Mouse (Mus musculus) splenic B cell, adult 2 months (primary cell): ENCODE results near the gene Agps.

Source experiments
- DNase-seq: peaks from one replicate; pipeline ENCODE4 v3.0.0-alpha.2; 2011; ENCODE audit warnings: low read depth, low spot score
- H3K27me3 ChIP-seq: 2 replicates; pipeline ENCODE4 v1.6.1; 2012; ENCODE audit warnings: mild to moderate bottlenecking, low read length, moderate library complexity, mixed read lengths; ENCODE audit not compliant: control insufficient read depth, poor library complexity, insufficient read depth, severe bottlenecking
- H3K36me3 ChIP-seq: 2 replicates; pipeline ENCODE4 v1.6.1; 2012; ENCODE audit warnings: mild to moderate bottlenecking, low read length, moderate library complexity, mixed read lengths; ENCODE audit not compliant: control insufficient read depth, poor library complexity, insufficient read depth, severe bottlenecking

Gene Agps

DNA sequence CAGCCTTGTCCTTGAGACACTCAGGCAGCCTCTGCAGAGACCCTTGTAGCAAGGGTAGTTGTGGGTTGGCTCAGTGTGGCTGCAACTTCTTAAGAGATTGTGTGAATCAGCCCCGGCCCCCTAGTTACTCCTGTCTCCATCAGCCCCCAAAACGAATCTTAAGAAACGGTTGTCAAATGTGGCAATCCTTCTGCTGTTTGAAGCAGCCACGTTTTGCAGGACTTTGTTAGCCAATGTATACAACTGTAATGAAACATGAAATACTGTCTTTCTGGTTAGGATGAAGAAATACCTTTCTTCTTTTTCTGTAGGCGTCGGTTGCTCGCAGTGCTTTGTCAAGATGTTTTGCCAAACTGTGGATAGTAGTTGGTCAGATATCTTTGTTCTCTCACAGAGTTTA, 13.3 kb upstream of the Agps start:
- Histone ChIP-seq H3K27me3 (no peaks in the 10 kb centered on the region), H3K36me3 (no peaks in the 10 kb centered on the region)
- no peak for DNase-seq

DNA sequence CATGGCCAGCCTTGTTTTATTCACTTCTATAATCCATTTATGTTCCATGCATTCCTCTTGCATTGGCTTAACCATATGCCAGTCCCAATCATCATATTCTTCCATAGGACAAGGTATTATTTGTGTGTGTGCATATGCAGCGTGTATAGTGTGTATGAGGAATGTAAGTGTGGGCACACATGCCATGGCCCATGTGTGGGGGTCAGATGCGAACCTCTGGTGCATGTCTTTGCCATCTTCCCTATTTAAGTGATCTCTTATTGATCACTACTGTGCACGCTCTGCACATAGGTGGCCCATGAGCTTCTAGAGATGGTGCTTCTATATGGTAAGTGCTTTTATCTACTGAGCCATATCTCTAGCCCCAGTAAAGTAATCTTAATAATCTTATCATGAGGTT, 12.2 kb upstream of the Agps start:
- H3K27me3 ChIP-seq = no peaks in the 10 kb centered on the region
- H3K36me3 ChIP-seq = no peaks in the 10 kb centered on the region
- DNase-seq = no peak

GRCm38 (mm10) chr2:75821971-75822751, 9.8 kb upstream of the Agps start:
- H3K36me3 ChIP-seq = no peaks in the 10 kb centered on the region
- no peaks in the 10 kb centered on the region for H3K27me3 ChIP-seq
- no peak for DNase-seq

DNA sequence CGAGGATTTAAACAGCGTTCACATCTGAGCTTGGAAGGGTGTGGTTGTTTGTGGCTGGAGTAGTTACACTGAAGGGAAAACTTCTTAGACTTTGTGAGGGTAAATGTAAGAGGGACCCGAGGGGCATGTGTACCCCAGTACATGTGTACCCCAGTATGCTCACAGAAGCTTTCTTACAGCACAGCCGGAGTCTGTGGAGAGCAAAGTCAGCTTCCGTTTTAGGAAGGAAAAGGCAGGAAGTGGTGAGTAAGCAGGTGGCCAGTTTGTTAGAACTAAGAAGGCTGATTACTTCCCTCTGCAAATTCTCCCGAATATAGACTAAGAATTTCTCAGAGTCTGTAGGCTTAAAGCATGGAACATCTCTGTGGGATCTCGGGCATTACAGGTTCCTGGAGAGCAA, 8.2 kb upstream of the Agps start:
- DNase-seq = peak; percentile 35
- Histone ChIP-seq H3K36me3 (no peaks in the 10 kb centered on the region), H3K27me3 (no peaks in the 10 kb centered on the region)

GRCm38 (mm10) chr2:75824144-75824543, 7.8 kb upstream of the Agps start:
- H3K36me3 ChIP-seq = no peaks in the 10 kb centered on the region
- H3K27me3 ChIP-seq = no peaks in the 10 kb centered on the region
- no peak for DNase-seq

DNA sequence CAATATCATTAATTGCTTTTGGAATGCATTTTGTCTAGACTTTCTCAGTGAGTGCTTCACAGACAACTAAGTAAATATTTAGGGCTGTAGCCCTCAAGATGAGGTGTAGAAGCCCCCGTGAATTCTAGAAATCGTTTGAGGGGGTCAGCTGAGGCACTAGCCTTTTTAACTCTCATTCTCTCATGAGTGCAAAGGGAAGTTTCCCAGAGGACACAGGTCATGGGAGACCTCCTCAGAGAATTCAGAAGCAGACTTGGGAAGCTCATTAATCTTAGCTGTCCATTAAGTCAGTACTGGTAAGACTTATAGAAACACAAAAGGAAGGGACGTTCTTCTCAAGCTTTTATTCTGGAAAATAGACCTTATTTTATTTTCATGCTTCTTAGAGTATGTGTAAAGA, 7.1 kb upstream of the Agps start:
- DNase-seq = no peak
- Histone ChIP-seq H3K27me3 (no peaks in the 10 kb centered on the region), H3K36me3 (no peaks in the 10 kb centered on the region)

GRCm38 (mm10) chr2:75825603-75826002, 6.4 kb upstream of the Agps start:
- DNase-seq = no peak
- Histone ChIP-seq H3K36me3 (no peaks in the 10 kb centered on the region), H3K27me3 (no peaks in the 10 kb centered on the region)

- no peaks in the 10 kb centered on the region for H3K27me3 ChIP-seq
- DNase-seq = peak; percentile 77
- no peaks in the 10 kb centered on the region for H3K36me3 ChIP-seq
These were observed 2.9 kb upstream of the Agps start for GRCm38 (mm10) chr2:75828931-75829610.

DNA sequence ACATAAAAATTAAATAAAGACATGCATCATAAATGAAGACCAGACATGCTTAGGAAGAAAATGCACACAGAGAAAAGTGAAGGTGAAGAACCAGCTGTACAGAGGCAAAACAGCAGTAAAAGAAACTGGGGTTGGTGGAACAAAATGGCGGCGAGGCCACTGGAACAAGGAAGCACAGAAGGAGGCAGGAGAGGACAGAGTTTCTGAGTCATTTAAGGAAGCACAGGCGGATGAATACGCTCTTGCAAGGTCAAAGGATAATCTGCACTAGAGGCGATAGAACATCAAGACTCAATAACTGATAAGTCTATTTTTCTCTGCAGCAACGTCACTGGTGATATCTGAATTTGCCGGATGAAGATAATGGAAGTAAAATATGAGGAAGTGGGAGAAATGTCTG, 1.7 kb upstream of the Agps start:
- Histone ChIP-seq H3K27me3 (no peaks in the 10 kb centered on the region), H3K36me3 (no peaks in the 10 kb centered on the region)
- DNase-seq = no peak

DNA sequence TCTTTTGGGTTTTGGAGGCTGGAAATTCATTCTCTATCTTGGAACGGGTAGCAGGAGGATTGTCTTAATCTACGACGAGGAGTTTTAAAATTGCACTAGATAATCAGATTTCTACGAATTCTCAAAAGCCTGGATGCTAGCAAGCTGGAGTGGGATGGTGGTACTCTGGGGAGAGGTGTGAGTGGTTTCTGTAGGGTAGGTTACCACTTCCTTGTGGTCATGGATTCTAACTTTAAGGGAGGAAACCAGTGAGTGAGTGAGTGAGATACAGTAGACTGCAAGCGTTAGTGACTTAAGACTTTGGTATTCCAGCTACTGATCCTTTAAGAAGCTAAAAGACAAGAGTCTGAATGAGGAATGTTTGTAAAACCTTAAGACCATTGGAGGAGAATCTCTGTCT, 804 bp downstream of the Agps start:
- peak; percentile 18 for DNase-seq
- H3K27me3 ChIP-seq = no peaks in the 10 kb centered on the region

GRCm38 (mm10) chr2:75834492-75834891, 2.5 kb downstream of the Agps start:
- no peaks in the 10 kb centered on the region for H3K27me3 ChIP-seq
- no peak for DNase-seq
- no peaks in the 10 kb centered on the region for H3K36me3 ChIP-seq

More for the DNA sequence above, 804 bp downstream of the Agps start:
- H3K36me3 ChIP-seq = no peaks in the 10 kb centered on the region

GRCm38 (mm10) chr2:75842302-75842701, 10.3 kb downstream of the Agps start:
- Histone ChIP-seq H3K36me3 (no peaks in the 10 kb centered on the region), H3K27me3 (no peaks in the 10 kb centered on the region)
- no peak for DNase-seq

GRCm38 (mm10) chr2:75847708-75848107, 15.7 kb downstream of the Agps start:
- peak; percentile 68 for DNase-seq
- H3K27me3 ChIP-seq = no peaks in the 10 kb centered on the region
- H3K36me3 ChIP-seq = 0 out of 2 replicates have a peak, but pooled peaks cover 2% of the 10 kb centered on the region

GRCm38 (mm10) chr2:75852483-75852882, 20.5 kb downstream of the Agps start:
- H3K27me3 ChIP-seq = no peaks in the 10 kb centered on the region
- 0 out of 2 replicates have a peak, but pooled peaks cover 3% of the 10 kb centered on the region for H3K36me3 ChIP-seq
- no peak for DNase-seq

GRCm38 (mm10) chr2:75854136-75854535, 22.2 kb downstream of the Agps start:
- Histone ChIP-seq H3K36me3 (peaks cover 5% of the 10 kb centered on the region; the same call in 1 of the 2 replicates), H3K27me3 (no peaks in the 10 kb centered on the region)
- DNase-seq = no peak
